Mouse (Mus musculus): ENCODE measurements around the gene Tnxb.
"Not testable (repeated sequence)": the region's sequence is repeated elsewhere in the genome, so short reads cannot be mapped to it uniquely, and the experiment has no call there.

The Tnxb gene

DNA sequence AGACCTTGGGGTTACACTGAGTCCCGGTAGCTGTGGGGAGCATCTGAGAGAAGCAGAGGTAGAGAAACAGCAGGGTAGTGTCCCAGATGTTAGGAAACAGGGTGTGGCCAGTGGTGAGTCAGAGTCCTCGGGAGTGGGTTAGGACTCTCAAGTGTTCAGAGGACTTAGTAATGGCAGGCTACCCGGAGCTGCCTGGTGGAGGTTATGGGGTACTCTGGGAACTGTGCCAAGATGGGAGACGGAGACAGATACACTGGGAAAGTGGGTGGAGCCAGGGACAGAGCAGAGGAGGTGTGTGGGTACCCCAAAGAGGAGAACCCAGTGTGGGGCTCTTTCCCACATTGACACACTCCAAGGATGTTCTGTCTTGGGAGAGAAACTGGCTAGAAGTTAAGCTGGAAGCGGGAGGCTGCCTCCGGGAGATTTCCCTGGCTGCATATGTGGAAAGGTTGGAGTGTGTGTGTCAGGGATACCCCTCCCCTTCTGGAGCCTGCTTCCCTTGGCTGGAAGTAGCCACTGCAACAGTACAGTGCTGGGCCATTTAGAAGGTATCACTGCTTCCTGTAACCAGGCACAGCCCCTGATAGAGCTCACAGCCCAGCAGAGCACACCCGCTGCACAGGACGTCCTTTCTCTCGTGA lies 14.0 kb downstream of the Tnxb start:
- DNase-seq (ENCODE audit: low spot score), result peak; percentile 7

DNA sequence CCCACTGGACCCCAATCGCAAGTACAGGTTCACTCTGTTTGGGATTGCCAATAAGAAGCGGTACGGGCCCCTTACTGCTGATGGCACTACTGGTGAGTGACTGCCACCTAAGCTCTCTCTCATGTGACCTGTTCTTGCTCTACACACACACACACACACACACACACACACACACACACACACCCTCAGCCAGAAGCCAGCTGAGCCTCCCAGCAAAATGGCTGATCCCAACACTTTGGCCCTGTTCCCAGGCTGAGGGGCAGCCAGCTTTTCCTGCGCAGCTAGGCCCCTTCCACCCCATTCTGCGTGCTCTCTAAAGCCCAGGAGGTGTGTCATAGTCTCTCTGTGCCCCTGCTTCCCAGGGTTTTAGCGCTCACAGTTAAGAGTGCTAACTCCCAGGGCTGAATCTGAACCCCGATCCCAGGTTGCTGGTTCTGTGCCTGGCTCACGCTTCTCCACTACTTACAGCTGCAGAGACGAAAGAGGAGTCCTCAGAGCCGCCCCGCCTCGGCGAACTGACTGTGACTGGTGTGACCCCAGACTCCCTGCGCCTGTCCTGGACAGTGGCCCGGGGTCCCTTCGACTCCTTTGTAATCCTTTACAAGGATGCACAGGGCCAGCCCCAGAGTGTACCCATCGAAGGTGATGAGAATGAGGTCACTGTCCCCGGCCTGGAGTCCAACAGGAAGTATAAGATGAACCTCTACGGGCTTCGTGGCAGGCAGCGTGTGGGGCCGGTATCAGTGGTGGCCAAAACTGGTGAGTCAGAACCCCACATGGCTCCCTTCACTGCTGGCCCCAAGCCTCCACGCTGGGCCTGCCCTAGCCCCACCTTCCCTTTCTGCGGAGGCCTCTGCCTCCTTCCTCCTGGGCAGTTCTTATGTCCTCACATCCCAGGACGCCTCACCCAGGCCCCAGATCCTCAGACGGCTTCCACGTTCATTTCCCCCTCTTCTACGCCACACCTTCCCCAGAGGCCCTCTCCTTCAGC lies 15.1 kb downstream of the Tnxb start:
- peak; percentile 52 for DNase-seq (ENCODE audit: low spot score)

DNA sequence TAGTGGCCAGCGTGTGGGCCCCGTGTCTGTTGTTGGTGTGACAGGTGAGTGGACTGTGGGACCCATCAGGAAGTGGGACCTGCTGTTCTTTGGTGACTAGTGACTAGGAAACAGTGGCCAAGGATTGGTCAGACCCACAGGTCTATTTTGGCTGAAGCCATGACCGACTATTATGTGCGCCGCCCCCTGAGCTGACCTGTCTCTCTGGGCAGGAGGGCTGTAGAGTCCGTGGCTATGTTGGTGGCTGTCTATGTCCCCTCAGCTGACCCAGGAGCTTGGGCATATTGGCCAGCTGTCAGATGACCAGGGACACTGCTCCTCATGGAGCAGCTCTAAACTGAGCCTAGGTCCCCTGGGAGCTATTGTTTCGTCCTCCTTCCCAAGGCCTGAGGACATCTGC lies 18.6 kb downstream of the Tnxb start:
- DNase-seq (ENCODE audit: low spot score), result no peak

DNA sequence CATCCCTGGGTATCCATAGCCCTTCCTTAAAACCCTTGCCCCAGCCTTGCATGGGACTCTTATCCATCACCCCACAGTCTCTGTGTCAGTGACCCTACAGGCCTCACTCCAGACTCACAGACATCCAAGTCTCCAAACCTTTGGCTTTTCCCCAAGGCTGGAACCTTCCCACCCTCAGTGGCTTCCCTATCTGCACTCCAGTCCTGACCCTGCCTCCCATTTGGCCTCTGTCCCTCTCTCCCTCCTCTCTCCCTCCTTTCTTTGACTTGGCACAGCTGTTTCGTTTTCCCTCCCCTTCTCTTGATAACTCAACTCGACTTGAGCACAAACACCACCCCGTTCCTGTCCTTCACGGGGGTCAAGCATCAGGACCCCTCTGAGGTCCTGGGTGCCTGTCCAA lies 20.1 kb downstream of the Tnxb start:
- DNase-seq (ENCODE audit: low spot score), result peak; percentile 47

DNA sequence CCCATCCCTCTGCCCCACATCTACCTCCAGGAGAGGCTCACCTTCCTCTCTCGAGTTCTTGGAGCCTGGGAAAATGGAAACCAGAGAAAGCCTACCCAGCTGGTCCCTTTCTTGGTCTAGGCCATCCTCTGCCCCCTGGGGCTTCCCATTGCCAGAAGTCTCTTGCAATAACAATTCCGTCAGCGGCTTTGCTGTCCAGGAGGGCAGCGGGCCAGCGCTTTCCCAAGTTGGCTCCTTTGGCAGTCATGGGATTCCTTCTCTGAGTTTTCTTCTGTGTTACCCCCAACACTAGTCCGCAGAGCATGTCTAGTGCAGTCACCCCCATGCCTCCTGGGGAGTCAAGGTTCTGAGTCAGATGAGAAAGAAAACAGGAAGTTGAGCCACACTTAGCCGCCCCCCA lies 22.6 kb downstream of the Tnxb start:
- peak; percentile 68 for DNase-seq (ENCODE audit: low spot score)

DNA sequence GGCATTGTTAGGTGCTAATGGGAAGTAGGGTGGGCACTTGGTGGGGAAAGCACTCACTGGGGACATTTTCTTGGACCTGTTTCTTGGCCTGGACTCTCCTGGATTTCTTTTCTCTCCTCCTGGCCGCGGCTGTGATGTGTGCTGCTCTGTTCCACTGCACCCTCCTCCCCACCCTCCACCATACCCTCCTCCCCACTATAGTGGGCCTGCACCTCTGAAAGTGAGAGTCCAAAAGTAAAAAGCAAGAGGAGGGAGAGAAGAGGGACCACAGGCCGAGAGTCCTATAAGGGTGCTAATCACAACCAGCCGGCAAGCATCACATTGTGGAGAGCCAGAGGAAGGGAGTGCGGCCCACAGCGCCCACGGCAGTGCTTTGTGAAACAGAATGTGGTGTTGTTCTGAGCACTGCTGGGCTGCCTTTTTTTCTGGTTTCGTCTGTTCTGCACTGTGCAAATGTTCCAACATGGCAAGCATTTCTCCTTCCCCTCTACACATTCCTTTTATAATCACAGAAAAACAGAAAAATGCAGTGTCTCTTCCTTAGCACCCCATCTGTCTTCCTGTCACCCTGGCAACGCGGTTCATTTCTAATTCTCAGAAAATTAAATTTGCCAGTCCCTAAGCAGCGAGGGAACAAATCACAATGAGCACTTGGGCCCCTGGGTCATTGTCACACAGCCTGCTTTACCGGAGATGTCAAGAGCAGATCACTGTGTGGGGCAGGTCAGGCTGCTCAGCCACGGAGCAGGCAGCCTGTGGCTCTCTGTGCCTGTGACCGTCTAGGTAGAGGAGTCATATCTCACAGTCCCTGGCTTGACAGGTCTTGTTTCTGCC lies 29.5 kb downstream of the Tnxb start:
- DNase-seq (ENCODE audit: low spot score), result peak; percentile 3

DNA sequence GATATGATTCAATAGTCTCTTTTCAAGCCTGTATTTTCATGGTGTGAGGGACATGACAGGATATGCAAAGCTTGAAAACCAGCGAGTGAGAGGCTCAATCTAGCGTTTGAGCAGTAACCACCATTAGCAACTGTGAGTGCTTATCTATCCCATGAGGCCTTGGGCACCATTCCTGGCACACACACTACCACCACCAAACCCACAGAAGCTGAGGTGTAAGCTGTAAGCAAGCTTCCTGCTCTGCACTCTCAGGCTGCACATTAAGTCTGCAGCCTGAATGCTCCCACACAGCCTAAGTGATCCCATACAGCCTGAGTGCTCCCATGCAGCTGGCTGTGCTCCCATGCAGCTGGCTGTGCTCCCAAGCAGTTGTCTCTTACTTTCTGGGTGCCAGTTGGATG lies 30.3 kb downstream of the Tnxb start:
- peak; percentile 4 for DNase-seq (ENCODE audit: low spot score)

DNA sequence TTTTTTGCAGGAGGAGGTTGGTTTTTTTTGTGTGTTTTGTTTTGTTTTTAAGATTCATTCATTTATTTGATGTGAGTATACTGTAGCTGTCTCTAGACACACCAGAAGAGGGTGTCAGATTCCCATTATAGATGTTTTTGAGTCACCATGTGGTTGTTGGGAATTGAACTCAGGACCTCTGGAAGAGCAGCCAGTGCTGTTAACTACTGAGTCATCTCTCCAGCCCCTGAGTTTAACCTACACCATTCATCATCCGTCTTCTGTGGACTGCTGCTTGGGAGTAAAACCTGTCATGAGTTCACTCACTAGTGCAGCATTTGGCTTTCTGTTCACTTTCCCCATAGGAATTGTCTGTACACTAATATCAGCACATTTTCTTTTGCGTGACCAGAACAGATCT lies 36.1 kb downstream of the Tnxb start:
- DNase-seq (ENCODE audit: low spot score), result not testable (repeated sequence)

DNA sequence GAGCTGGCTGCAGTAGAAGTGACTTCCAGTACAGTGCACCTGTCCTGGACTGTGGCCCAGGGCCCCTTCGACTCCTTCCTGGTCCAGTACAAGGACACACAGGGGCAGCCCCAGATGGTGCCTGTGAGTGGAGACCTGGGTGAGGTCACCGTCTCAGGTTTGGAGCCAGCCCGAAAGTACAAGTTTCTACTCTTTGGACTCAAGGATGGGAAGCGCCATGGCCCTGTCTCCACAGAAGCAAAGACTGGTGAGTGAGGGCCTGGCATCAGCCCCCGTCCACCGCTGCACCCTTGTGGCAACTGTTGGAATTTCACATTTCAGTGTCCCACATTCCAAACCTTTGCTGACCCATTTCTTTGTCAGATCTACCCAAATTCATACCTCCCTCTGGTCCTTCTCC lies 42.6 kb downstream of the Tnxb start:
- peak; percentile 60 for DNase-seq (ENCODE audit: low spot score)

DNA sequence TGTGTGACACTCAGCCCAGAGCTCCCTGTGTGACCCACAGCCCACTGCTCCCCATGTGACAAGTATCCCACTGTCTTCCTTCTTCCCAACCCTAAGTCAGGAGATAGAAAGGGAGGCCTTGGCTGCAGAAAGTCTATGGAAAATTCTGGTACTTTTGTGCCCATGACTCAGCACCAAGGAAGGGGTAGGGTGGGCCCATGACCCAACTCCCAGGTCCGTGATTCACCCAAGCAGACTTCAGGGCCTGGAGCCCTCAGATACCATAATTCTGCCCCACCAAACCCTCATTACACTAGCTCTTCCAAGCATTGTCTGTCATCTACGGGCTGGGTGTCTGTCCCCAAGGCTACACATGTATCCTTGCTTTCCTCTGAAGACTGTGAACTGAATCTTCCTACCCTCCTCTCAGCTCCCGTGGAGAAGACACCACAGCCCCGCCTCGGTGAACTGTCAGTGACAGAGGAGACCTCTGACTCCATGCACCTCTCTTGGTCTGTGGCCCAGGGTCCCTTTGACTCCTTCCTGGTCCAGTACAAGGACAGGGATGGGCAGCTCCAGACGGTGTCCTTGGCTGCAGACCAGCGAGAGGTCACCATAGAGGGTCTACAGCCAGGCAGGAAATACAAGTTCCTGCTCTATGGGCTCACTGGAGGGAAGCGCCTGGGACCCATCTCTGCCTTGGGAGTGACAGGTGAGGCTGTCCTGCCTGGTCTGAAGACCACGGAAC lies 44.0 kb downstream of the Tnxb start:
- not testable (repeated sequence) for DNase-seq (ENCODE audit: low spot score)

DNA sequence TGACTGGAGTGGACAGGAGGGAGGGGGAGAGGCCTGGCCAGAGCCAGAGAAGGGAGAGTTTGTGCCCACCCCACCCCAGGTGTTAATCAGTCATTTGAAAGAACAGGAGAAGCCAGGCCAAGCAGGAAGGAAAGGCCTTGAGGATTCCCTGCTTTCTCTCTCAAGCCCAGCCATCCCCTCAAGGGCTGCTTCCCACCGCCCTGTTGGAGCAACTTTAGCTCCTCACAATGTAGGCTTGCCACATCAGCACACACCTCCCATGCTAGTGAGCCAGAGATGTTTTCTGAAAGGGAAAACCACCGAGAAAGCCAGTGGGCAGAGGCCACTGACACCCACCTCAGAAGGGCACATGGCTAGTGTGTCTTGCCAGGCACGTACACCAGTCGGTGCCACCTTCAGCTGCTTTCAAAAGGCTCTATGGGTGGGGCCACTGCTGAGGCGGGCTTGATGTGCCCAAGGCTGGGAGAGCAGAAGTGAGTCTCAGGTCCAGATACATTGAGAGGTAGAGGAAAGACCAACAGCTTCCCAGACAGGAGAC lies 44.6 kb downstream of the Tnxb start:
- DNase-seq (ENCODE audit: low spot score), result not testable (repeated sequence)

DNA sequence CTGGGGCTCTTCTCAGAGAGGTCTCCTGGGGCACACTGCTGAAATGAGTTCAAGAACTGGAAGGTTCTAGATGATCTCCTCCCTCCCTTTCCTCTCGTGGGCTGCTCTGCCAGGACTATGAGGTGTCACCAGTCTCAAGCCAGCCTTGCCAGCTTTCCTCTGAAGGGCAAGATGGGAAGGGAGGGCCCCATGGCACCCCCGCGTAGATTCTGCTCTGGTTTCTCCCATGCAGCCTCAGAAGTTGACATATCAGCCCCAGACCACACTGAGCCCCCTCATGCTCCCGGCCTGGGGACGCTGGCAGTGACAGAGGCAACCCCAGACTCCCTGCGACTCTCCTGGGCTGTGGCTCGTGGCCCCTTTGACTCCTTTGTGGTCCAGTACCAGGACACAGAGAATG lies 45.1 kb downstream of the Tnxb start:
- DNase-seq (ENCODE audit: low spot score), result not testable (repeated sequence)

DNA sequence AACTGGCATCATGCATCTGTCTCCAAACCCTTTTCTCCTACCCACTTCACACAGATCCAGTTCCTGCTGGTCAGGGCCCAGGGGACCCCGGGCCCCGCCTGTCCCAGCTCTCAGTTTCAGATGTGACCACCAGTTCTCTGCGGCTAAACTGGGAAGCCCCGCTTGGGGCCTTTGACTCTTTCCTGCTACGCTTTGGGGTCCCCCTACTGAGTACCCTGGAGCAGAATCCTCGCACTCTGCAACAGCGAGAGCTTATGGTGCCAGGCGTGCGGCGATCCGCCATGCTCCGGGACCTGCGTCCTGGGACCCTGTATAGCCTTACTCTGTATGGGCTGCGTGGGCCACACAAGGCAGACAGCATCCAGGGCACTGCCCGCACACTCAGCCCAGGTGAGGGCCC lies 45.9 kb downstream of the Tnxb start:
- no peak for DNase-seq (ENCODE audit: low spot score)

DNA sequence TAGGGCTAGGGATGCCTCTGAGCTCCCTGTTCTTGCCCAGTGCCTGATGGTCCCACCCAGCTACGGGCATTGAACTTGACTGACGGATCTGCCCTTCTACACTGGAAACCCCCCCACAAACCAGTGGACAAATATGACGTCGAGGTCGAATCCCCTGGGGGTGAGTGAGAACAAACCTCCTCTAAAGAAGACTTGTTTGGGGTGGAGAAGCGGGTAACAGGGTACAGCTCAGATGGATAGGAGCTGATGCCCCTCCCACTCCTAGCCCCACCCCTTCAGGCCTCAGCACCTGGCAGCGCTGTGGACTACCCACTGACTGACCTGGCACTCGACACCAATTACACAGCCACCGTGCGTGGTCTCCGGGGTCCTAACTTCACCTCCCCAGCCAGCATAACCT lies 47.1 kb downstream of the Tnxb start:
- DNase-seq (ENCODE audit: low spot score), result no peak

DNA sequence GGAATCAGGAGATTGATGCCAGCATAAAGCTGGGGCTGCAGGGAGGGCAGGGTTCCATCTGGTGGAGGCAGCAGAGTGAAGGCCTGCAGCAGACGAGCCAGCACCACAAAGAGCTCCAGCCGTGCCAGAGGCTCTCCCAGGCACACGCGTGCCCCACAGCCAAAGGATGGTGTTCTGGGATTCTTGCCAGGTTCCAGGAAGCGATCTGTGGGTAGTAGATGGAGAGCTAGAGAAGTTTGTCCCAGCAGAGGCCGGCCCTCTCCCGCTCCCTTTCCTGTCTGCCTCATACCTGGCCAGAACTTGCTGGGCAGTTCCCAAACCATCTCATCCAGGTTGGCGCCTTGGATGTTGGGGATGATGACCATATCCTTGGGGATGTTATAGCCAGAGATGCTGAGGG lies 49.6 kb downstream of the Tnxb start:
- not testable (repeated sequence) for DNase-seq (ENCODE audit: low spot score)

DNA sequence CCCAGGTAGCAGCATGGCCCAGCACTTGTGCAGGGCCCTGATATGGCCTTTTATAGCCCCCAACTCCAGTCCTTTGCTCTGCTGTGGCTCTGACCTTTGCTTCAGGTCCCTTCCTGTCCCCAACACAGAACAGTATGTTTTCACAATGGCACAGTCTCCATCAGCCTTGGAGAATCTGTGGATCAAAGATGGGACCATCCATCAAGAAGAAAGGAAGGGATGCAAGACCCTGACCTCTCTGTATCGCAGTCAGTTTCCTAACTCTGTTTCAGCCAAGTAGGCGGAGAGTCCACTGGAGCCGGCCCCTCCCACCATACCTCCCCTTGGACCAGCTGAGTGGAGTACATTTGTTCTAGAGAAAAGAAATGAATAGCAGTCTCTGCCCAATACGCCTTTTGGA lies 51.9 kb downstream of the Tnxb start:
- DNase-seq (ENCODE audit: low spot score), result not testable (repeated sequence)

DNA sequence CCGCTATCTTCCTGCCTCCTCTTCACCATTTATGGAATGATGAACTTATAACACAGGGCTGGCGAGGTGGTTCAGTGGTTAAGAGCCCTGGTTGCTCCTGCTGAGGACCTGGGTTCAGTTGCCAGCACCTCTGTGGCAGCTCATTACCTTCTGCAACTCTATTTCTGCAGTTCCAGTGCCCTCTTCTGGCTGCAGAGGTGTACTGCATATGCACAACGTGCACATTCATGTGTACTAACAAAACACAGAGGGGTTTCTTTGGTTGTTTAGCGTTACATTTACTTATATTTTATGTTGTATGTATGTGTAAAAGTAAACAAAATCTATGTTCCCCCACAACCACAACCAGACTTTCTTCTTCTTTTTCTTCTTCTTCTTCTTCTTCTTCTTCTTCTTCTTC lies 52.7 kb downstream of the Tnxb start:
- no peak for DNase-seq (ENCODE audit: low spot score)

DNA sequence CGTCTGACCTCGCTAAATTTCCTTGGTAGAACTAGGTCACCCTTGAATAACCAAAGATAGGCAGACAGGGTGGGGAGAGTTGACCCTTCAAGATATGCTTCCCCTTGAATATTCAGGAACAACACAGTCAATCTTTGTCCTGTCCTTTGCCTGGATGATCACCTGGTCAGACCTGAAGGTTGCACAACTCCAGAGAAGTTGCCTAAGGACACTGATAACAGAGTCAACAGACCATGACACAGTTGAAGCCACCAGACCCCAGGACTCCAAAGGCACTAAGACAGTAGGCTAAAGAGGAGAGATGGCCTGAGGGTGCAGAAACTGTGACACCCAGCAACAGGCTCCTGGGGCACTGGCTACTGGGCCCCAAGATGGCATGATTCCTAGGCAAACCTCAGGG lies 57.6 kb downstream of the Tnxb start:
- no peak for DNase-seq (ENCODE audit: low spot score)

DNA sequence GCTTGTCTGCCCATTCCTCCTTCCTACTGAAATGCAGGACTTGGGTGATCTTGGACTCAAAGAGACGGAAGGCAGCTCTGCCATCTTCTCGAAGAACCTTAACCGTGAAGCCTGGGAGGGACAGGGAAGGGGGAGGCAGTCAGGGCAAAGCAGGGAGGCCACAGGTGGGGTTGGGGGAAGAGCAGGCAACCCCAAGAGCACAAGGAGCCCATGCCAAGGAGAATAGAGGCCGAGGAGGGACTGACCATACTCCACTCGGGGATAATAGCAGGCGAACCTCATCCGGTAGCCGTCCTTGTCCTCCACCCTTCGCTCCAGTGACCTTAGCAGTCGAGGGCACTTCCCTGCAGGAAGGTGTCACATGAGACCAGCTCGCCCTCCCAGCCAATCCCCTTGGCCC lies 58.8 kb downstream of the Tnxb start:
- DNase-seq (ENCODE audit: low spot score), result not testable (repeated sequence)

DNA sequence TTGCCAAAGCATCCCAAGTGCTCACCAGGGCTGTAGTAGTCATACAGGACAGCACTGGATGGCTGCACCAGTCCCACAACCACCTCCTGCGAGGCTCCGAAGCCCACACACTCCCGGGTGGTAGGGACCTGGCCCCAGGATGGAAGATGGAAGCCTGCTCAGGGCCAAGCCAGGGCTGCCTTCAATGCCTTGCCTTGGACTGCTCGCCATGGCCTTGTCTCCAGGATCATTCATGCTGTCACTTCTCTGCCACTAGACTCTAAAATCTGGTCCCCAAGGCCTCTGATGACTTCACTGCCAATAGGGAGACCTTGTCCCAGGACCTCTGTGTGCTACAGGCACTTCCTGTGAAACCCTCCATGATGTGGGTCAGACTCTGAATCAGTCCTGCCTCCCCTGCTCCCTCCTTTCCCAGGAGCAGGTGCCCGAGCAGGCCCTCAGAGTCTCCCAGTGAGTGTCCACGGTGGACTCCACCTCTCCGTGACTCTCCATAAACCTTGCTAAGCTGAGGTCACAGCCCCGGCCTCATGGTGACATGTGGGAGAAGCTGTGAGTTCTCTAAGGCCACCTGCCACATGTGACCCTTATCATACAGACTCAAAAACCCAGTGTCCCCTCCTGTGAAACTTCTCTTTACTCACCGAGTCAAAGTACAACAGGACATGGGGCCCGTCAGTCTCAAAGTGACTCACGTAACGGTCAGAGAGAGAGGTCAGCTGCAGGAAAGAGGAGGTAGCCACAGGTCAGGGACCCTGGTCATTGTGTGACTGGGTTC lies 59.6 kb downstream of the Tnxb start:
- DNase-seq (ENCODE audit: low spot score), result not testable (repeated sequence)

DNA sequence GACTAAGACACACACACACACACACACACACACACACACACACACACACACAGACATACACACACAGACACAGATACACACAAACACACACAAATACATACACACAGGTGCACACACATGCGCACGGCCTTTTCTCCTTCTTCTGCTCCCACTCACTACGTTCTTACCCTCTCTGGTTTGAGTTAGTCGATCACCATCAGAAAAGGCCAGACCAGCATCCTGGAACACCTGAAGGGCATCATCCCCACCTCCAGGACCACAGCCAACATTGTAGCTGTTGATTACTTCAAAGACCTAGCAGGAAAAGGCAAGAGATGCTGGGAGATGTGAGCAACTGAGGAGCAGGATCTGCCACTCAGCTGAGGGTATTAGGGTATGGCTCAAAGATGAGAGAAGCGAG lies 67.1 kb downstream of the Tnxb start:
- DNase-seq (ENCODE audit: low spot score), result not testable (repeated sequence)
